Mouse (Mus musculus): Measurements from ENCODE around the gene Cep170b. TPM values are rescaled to one million over a fixed set of nuclear protein-coding genes. Genes with fewer than 3 reads are reported as not detected.

The Cep170b gene
- polyA plus RNA-seq, 1 experiment from 2014 or later: 15.2 TPM

DNA sequence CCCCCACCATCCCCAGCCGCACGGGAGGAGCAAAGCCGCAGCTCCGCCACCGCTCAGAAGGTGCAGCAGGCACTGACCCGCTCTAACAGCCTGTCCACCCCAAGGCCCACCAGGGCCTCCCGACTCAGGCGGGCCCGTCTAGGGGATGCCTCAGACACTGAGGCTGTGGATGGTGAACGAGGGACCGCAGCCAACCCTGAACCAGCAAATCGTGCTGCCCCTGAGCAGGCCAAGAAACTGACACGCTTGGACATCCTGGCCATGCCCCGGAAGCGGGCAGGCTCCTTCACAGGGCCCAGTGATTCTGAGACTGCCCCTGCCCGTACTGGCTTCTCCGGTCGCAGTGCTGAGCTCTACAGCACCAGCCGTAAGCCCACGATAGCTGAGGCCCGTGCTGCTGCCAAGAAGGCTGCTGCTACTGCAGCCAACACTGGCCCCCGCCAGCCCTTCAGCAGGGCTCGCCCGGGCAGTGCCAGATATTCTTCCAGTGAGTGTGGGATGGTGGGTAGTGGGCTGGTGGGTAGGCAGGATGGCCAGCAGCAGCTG, 18.8 kb downstream of the Cep170b start:
- Histone ChIP-seq H3K4me2 (ENCODE audit: low read depth, low read length, severe bottlenecking) (no peak overlapping the region), H3K9me3 (ENCODE audit: control insufficient read depth, low read length) (no peaks in the 10 kb centered on the region), H3K27ac (ENCODE audit: low read depth, low read length) (no peak overlapping the region), H3K27me3 (ENCODE audit: control insufficient read depth, insufficient read depth, low read length) (no peaks in the 10 kb centered on the region), H3K9ac (ENCODE audit: low read length) (no peak overlapping the region), H3K36me3 (ENCODE audit: control insufficient read depth, insufficient read depth, low read length) (no peaks in the 10 kb centered on the region), H3K4me3 (ENCODE audit: low read depth, low read length) (no peak overlapping the region), H3K4me1 (replicated peaks; ENCODE audit: control insufficient read depth, insufficient read depth, low read length) (no peaks in the 10 kb centered on the region)
- peak; percentile 47 for DNase-seq (ENCODE audit: low spot score)
- ATAC-seq (replicated peaks; ENCODE audit: low FRiP score): no peak
- 93% methylated on average over 24 of the region's 24 CpGs for WGBS

GRCm38 (mm10) chr12:112742768-112743167, 22.5 kb downstream of the Cep170b start:
- Histone ChIP-seq H3K4me2 (ENCODE audit: low read depth, low read length, severe bottlenecking) (no peak overlapping the region), H3K9me3 (ENCODE audit: control insufficient read depth, low read length) (no peaks in the 10 kb centered on the region), H3K4me3 (ENCODE audit: low read depth, low read length) (no peak overlapping the region), H3K9ac (ENCODE audit: low read length) (peak overlapping the region; percentile 27; the same call in 1 of the 2 replicates), H3K4me1 (replicated peaks; ENCODE audit: control insufficient read depth, insufficient read depth, low read length) (peaks cover 2% of the 10 kb centered on the region; the same call in 1 of the 2 replicates), H3K27me3 (ENCODE audit: control insufficient read depth, insufficient read depth, low read length) (no peaks in the 10 kb centered on the region), H3K27ac (ENCODE audit: low read depth, low read length) (no peak overlapping the region), H3K36me3 (ENCODE audit: control insufficient read depth, insufficient read depth, low read length) (no peaks in the 10 kb centered on the region)
- ATAC-seq (replicated peaks; ENCODE audit: low FRiP score) (no peak; the same call in 1 of the 2 replicates), DNase-seq (ENCODE audit: low spot score) (no peak)
- 74% methylated on average over 6 of the region's 6 CpGs for WGBS

- ATAC-seq (replicated peaks; ENCODE audit: low FRiP score) (peak; percentile 70), DNase-seq (ENCODE audit: low spot score) (peak; percentile 80)
- no peak overlapping the region for H3K4me2 ChIP-seq (ENCODE audit: low read depth, low read length, severe bottlenecking)
- no peaks in the 10 kb centered on the region for H3K27me3 ChIP-seq (ENCODE audit: control insufficient read depth, insufficient read depth, low read length)
- H3K4me1 ChIP-seq (replicated peaks; ENCODE audit: control insufficient read depth, insufficient read depth, low read length): peaks cover 2% of the 10 kb centered on the region; the same call in 1 of the 2 replicates
- no peaks in the 10 kb centered on the region for H3K9me3 ChIP-seq (ENCODE audit: control insufficient read depth, low read length)
- 63% methylated on average over 25 of the region's 25 CpGs for WGBS
- H3K9ac ChIP-seq (ENCODE audit: low read length): peak overlapping the region; percentile 27; the same call in 1 of the 2 replicates
- H3K36me3 ChIP-seq (ENCODE audit: control insufficient read depth, insufficient read depth, low read length): no peaks in the 10 kb centered on the region
- no peak overlapping the region for H3K4me3 ChIP-seq (ENCODE audit: low read depth, low read length)
- no peak overlapping the region for H3K27ac ChIP-seq (ENCODE audit: low read depth, low read length)
These were observed 23.1 kb downstream of the Cep170b start for GRCm38 (mm10) chr12:112743168-112743975.

- H3K9ac ChIP-seq (ENCODE audit: low read length): no peak overlapping the region
- H3K36me3 ChIP-seq (ENCODE audit: control insufficient read depth, insufficient read depth, low read length): no peaks in the 10 kb centered on the region
- peaks cover 2% of the 10 kb centered on the region; the same call in 1 of the 2 replicates for H3K4me1 ChIP-seq (replicated peaks; ENCODE audit: control insufficient read depth, insufficient read depth, low read length)
- ATAC-seq (replicated peaks; ENCODE audit: low FRiP score): no peak
- no peak overlapping the region for H3K27ac ChIP-seq (ENCODE audit: low read depth, low read length)
- H3K4me3 ChIP-seq (ENCODE audit: low read depth, low read length): no peak overlapping the region
- no peak overlapping the region for H3K4me2 ChIP-seq (ENCODE audit: low read depth, low read length, severe bottlenecking)
- H3K27me3 ChIP-seq (ENCODE audit: control insufficient read depth, insufficient read depth, low read length): no peaks in the 10 kb centered on the region
- DNase-seq (ENCODE audit: low spot score): peak; percentile 54
- H3K9me3 ChIP-seq (ENCODE audit: control insufficient read depth, low read length): no peaks in the 10 kb centered on the region
- WGBS: 87% methylated on average over 11 of the region's 11 CpGs
These were observed 24.0 kb downstream of the Cep170b start for GRCm38 (mm10) chr12:112744211-112744610.

GRCm38 (mm10) chr12:112744891-112745580, 24.8 kb downstream of the Cep170b start:
- Histone ChIP-seq H3K27ac (ENCODE audit: low read depth, low read length) (no peak overlapping the region), H3K27me3 (ENCODE audit: control insufficient read depth, insufficient read depth, low read length) (no peaks in the 10 kb centered on the region), H3K4me1 (replicated peaks; ENCODE audit: control insufficient read depth, insufficient read depth, low read length) (peaks cover 2% of the 10 kb centered on the region; the same call in 1 of the 2 replicates), H3K4me2 (ENCODE audit: low read depth, low read length, severe bottlenecking) (no peak overlapping the region), H3K9me3 (ENCODE audit: control insufficient read depth, low read length) (no peaks in the 10 kb centered on the region), H3K36me3 (ENCODE audit: control insufficient read depth, insufficient read depth, low read length) (no peaks in the 10 kb centered on the region), H3K9ac (ENCODE audit: low read length) (no peak overlapping the region), H3K4me3 (ENCODE audit: low read depth, low read length) (no peak overlapping the region)
- 89% methylated on average over 10 of the region's 10 CpGs for WGBS
- DNase-seq (ENCODE audit: low spot score) (peak; percentile 50), ATAC-seq (replicated peaks; ENCODE audit: low FRiP score) (no peak)

DNA sequence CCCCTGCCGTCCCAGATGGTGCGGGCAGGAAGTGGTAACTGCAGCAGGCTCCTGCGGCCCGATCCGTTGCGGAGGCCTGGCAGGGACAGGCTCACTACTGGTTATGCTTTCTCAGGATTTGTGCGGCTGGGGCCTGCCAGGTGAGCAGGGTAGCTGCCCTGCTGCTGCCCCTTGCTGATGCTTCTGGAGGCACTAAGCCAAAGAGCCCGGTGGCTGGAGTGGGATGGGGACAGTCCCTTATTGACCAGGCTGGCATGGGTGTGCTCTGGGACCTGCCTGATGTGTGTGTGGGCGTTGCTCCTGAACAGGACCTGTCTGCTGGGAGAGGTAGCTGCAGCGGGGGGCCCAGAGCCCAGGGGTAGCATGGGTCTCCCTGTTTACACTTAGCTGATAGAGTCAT, 25.5 kb downstream of the Cep170b start:
- H3K9ac ChIP-seq (ENCODE audit: low read length): no peak overlapping the region
- ATAC-seq (replicated peaks; ENCODE audit: low FRiP score): no peak

DNA sequence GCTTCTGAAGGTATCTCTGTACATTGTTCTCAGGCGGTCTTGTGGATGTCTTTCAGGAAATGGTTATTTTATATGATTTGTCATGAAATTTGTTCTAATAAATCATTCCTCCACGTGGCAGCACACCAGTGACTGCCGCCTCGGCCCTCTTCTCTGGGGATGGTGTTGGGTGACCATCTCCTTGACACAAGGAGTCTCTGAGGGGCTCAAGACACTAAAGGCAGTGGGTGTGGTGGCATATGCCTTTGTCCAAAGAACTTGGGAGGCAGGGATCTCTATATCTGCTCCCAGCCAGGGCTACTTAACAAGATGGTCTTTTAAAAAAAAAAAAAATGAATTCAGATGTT, 26.2 kb downstream of the Cep170b start:
- H3K27me3 ChIP-seq (ENCODE audit: control insufficient read depth, insufficient read depth, low read length): no peaks in the 10 kb centered on the region
- no peak overlapping the region for H3K4me2 ChIP-seq (ENCODE audit: low read depth, low read length, severe bottlenecking)
- DNase-seq (ENCODE audit: low spot score) (peak; percentile 35), ATAC-seq (replicated peaks; ENCODE audit: low FRiP score) (peak; percentile 19; the same call in 1 of the 2 replicates)
- 91% methylated on average over 4 of the region's 4 CpGs for WGBS
- no peak overlapping the region for H3K27ac ChIP-seq (ENCODE audit: low read depth, low read length)
- no peak overlapping the region for H3K9ac ChIP-seq (ENCODE audit: low read length)
- H3K36me3 ChIP-seq (ENCODE audit: control insufficient read depth, insufficient read depth, low read length): no peaks in the 10 kb centered on the region
- no peaks in the 10 kb centered on the region for H3K9me3 ChIP-seq (ENCODE audit: control insufficient read depth, low read length)
- H3K4me3 ChIP-seq (ENCODE audit: low read depth, low read length): no peak overlapping the region
- peaks cover 2% of the 10 kb centered on the region; the same call in 1 of the 2 replicates for H3K4me1 ChIP-seq (replicated peaks; ENCODE audit: control insufficient read depth, insufficient read depth, low read length)

More for the DNA sequence above, 25.5 kb downstream of the Cep170b start:
- H3K9me3 ChIP-seq (ENCODE audit: control insufficient read depth, low read length): no peaks in the 10 kb centered on the region
- no peak overlapping the region for H3K4me2 ChIP-seq (ENCODE audit: low read depth, low read length, severe bottlenecking)
- H3K4me3 ChIP-seq (ENCODE audit: low read depth, low read length): no peak overlapping the region
- H3K27ac ChIP-seq (ENCODE audit: low read depth, low read length): no peak overlapping the region
- peaks cover 2% of the 10 kb centered on the region; the same call in 1 of the 2 replicates for H3K4me1 ChIP-seq (replicated peaks; ENCODE audit: control insufficient read depth, insufficient read depth, low read length)
- 92% methylated on average over 10 of the region's 10 CpGs for WGBS
- no peaks in the 10 kb centered on the region for H3K27me3 ChIP-seq (ENCODE audit: control insufficient read depth, insufficient read depth, low read length)
- peak; percentile 49 for DNase-seq (ENCODE audit: low spot score)
- no peaks in the 10 kb centered on the region for H3K36me3 ChIP-seq (ENCODE audit: control insufficient read depth, insufficient read depth, low read length)

DNA sequence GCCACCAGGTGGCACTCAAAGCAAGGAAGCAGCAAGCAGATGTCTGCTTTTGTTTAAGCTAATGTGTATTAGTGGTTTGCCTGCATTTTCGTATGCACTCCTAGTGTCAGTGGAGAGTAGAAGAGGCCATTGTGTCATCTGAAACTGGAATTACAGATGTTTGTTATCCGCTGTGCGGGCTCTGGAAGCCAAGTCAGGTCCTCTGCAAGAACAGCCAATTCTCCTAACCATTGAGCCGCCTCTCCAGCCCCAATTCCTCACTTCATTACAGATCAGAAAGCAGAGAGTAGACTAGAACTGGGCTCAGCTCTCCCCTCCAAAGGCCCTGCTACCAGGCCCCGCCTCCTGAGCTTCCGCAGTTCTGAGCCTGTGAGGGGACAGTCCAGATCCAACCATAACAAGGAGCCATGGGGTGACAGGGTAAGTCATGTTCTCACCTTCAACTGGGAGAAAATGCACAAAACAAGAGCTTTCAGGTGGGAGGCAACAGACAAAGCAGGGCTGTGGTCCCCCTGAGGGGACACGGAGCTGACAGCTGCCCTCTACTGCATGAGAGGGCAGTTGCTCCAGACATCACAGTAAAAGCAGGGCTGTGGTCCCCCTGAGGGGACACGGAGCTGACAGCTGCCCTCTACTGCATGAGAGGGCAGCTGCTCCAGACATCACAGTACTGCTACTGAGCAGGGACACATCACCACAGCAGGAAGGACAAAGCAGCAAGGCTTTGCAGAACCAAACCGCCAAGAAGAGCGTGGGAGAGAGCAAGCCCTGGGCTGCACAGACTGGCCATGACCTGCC, 26.8 kb downstream of the Cep170b start:
- H3K4me1 ChIP-seq (replicated peaks; ENCODE audit: control insufficient read depth, insufficient read depth, low read length): peaks cover 2% of the 10 kb centered on the region; the same call in 1 of the 2 replicates
- 22% methylated on average over 10 of the region's 10 CpGs for WGBS
- no peak overlapping the region for H3K4me2 ChIP-seq (ENCODE audit: low read depth, low read length, severe bottlenecking)
- DNase-seq (ENCODE audit: low spot score) (no peak), ATAC-seq (replicated peaks; ENCODE audit: low FRiP score) (peak; percentile 47)
- H3K9me3 ChIP-seq (ENCODE audit: control insufficient read depth, low read length): no peaks in the 10 kb centered on the region
- H3K36me3 ChIP-seq (ENCODE audit: control insufficient read depth, insufficient read depth, low read length): no peaks in the 10 kb centered on the region
- H3K4me3 ChIP-seq (ENCODE audit: low read depth, low read length): no peak overlapping the region
- 0 out of 2 replicates have a peak overlapping the region, but pooled peaks have one; percentile 2 for H3K9ac ChIP-seq (ENCODE audit: low read length)
- H3K27ac ChIP-seq (ENCODE audit: low read depth, low read length): peak overlapping the region; percentile 42
- no peaks in the 10 kb centered on the region for H3K27me3 ChIP-seq (ENCODE audit: control insufficient read depth, insufficient read depth, low read length)
